7 mouse cellular contexts compared by ENCODE assay signal in the genomic region with DNA sequence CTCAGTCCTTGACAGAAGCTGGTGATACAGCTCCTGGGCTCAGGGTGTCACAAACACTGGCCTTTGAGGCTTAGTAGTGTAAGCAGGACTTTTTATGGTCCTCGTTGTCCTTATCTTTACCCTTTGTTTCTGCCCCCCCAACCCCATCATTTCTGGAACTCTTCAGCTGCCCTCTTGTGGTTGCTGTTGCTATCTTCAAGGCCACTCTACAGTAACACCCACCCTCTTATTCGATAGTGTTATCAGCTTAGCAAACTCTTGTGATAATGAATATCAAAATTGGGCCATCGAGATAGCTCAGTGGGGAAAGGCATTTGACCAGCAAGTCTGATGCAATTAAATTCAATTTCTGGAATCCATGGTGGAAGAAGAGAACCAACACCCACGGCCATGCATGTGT. TPM values are rescaled to one million over a fixed set of nuclear protein-coding genes. Genes with fewer than 3 reads are reported as not detected.
DNase-seq lines count a peak whose midpoint lies in the region; ATAC-seq and TF ChIP-seq lines count a peak whose summit lies in the region.

No protein-coding gene starts in this region.

- CTCF ChIA-PET in Patski (lab: Charles Lee), result interaction anchor here (1.3 kb wide), 1 partner anchor 117 kb away, joined by 5 read pairs; the partner anchor contains the start of gene Ankrd39

- H3K9me3 ChIP-seq in kidney, embryonic 16.5 days (ENCODE audit: low read length), result no peaks in the 10 kb centered on the region
- H3K9me3 ChIP-seq in lung, embryonic 14.5 days (ENCODE audit: low read depth, low read length), result no peaks in the 10 kb centered on the region

- no peak overlapping the region for H3K4me2 ChIP-seq in kidney, embryonic 16.5 days (replicated peaks; ENCODE audit: low read depth, low read length)
- no peak overlapping the region for H3K4me2 ChIP-seq in lung, embryonic 14.5 days

- H3K9ac ChIP-seq in kidney, embryonic 16.5 days (replicated peaks; ENCODE audit: low read length), result no peak overlapping the region
- no peak overlapping the region for H3K9ac ChIP-seq in lung, embryonic 14.5 days

- in situ Hi-C loops in Patski (cut with MboI; ENCODE audit: low pct_unique_long_range_greater_than_20kb), result no loop called here

- H3K27ac ChIP-seq in kidney, embryonic 16.5 days (ENCODE audit: low read length), result peak overlapping the region; percentile 82; the same call in 1 of the 2 replicates
- H3K27ac ChIP-seq in lung, embryonic 14.5 days (ENCODE audit: low read depth), result no peak overlapping the region

- no peaks in the 10 kb centered on the region for H3K27me3 ChIP-seq in kidney, embryonic 16.5 days (ENCODE audit: insufficient read depth, low read length)
- H3K27me3 ChIP-seq in Patski, result no peaks in the 10 kb centered on the region
- H3K27me3 ChIP-seq in lung, embryonic 14.5 days (ENCODE audit: insufficient read depth, low read length), result no peaks in the 10 kb centered on the region

- POLR2A ChIA-PET in Patski (lab: Charles Lee), result interaction anchor here (0.6 to 1.9 kb wide), 3 partner anchors 106 to 1348 kb away, joined by 3 to 9 read pairs (median 5); partner anchors contain the start of gene Sema4c

- no peak for DNase-seq in kidney, adult 11 months
- no peak for DNase-seq in Patski (ENCODE audit: low read depth, low spot score)
- DNase-seq in cerebellum, postnatal 25 days, result peak; percentile 43 to 71
- peak; percentile 27 for DNase-seq in lung, embryonic 14.5 days
- no peak for DNase-seq in embryo, embryonic 9.5 days (ENCODE audit: extremely low spot score)
- DNase-seq in spleen, adult 18-20 months, result no peak

- H3K4me3 ChIP-seq in kidney, embryonic 16.5 days (ENCODE audit: low read length), result no peak overlapping the region
- H3K4me3 ChIP-seq in lung, embryonic 14.5 days (ENCODE audit: low read depth, low read length), result no peak overlapping the region

- H3K36me3 ChIP-seq in kidney, embryonic 16.5 days (ENCODE audit: insufficient read depth, low read length), result no peaks in the 10 kb centered on the region
- no peaks in the 10 kb centered on the region for H3K36me3 ChIP-seq in lung, embryonic 14.5 days (ENCODE audit: insufficient read depth)

- peak; percentile 27 for TF ChIP-seq CTCF in Patski (IDR thresholded peaks at IDR 0.05)
- peak; percentile 56 for TF ChIP-seq CTCF in lung, embryonic 14.5 days (IDR thresholded peaks at IDR 0.05; ENCODE audit: low read depth)

- H3K4me1 ChIP-seq in kidney, embryonic 16.5 days (ENCODE audit: insufficient read depth, low read length), result peaks cover 17% of the 10 kb centered on the region
- 0 out of 2 replicates have a peak, but pooled peaks cover 5% of the 10 kb centered on the region for H3K4me1 ChIP-seq in lung, embryonic 14.5 days (ENCODE audit: insufficient read depth)

- ATAC-seq in kidney, embryonic 16.5 days (ENCODE audit: low FRiP score, low TSS enrichment), result no peak
- no peak for ATAC-seq in Patski
- ATAC-seq in lung, embryonic 14.5 days (ENCODE audit: insufficient read depth), result no peak

- 70% methylated on average over 4 of the region's 4 CpGs for WGBS in kidney, embryonic 16.5 days
- WGBS in lung, embryonic 14.5 days, result 52% methylated on average over 4 of the region's 4 CpGs

RNA-seq across cellular contexts. Expression of gene Fam178b, which starts 18.5 kb away (rescaled TPM):
- 1.2 and 1.8 TPM in 2 replicates for polyA plus RNA-seq in kidney, embryonic 16.5 days (2015; fragmentation: Nextera tagmentation; extraction: Ambion mirVana)
- not detected for polyA plus RNA-seq in Patski (2021)
- polyA plus RNA-seq in lung, embryonic 14.5 days (2014; fragmentation: Nextera tagmentation; extraction: Ambion mirVana), result 1.9 and 3.6 TPM in 2 replicates

RNA-seq across cellular contexts. Expression of gene Cox5b, which starts 26.8 kb away (rescaled TPM):
- polyA plus RNA-seq in kidney, embryonic 16.5 days (2015; fragmentation: Nextera tagmentation; extraction: Ambion mirVana), result 681 and 722 TPM in 2 replicates
- 483 TPM for polyA plus RNA-seq in Patski (2021)
- polyA plus RNA-seq in lung, embryonic 14.5 days (2014; fragmentation: Nextera tagmentation; extraction: Ambion mirVana), result 518 and 549 TPM in 2 replicates

RNA-seq across cellular contexts. Expression of gene 4933424G06Rik, which starts 45.5 kb away (rescaled TPM):
- 0.26 TPM in 1 of 2 replicates, not detected in the other for polyA plus RNA-seq in kidney, embryonic 16.5 days (2015; fragmentation: Nextera tagmentation; extraction: Ambion mirVana)
- polyA plus RNA-seq in Patski (2021), result 0.23 TPM
- polyA plus RNA-seq in lung, embryonic 14.5 days (2014; fragmentation: Nextera tagmentation; extraction: Ambion mirVana), result not detected in 2 replicates

RNA-seq across cellular contexts. Expression of gene Actr1b, which starts 49.8 kb away (rescaled TPM):
- polyA plus RNA-seq in kidney, embryonic 16.5 days (2015; fragmentation: Nextera tagmentation; extraction: Ambion mirVana), result 118 and 123 TPM in 2 replicates
- polyA plus RNA-seq in Patski (2021), result 170 TPM
- polyA plus RNA-seq in lung, embryonic 14.5 days (2014; fragmentation: Nextera tagmentation; extraction: Ambion mirVana), result 93.6 and 98.7 TPM in 2 replicates

Comparison
In these comparisons a context has a peak if more than half of its experiments do, and no peak if none do; other contexts are left out.
1. DNase-seq: peak in cerebellum, postnatal 25 days (2 of 2) and lung, embryonic 14.5 days (single experiment); none in kidney, adult 11 months (single experiment), Patski (single experiment), embryo, embryonic 9.5 days (single experiment) and spleen, adult 18-20 months (0 of 2).